Mouse (Mus musculus) MEL (cell line): ENCODE data around the gene Ddhd1. TPM values are rescaled to one million over a fixed set of nuclear protein-coding genes. Genes with fewer than 3 reads are reported as not detected.
A peak's percentile ranks its signal among the peaks of the same experiment; 100 is the strongest.

Experiments
- DNase-seq: peaks from one replicate; pipeline ENCODE4 v3.0.0; 2011; ENCODE audit warnings: low read depth, low spot score
- H3K27ac ChIP-seq: 2 replicates; pipeline ENCODE4 v1.5.1; 2012; ENCODE audit warnings: low read depth, mild to moderate bottlenecking, control low read depth, low read length, moderate library complexity; ENCODE audit not compliant: control insufficient read depth
- H3K27me3 ChIP-seq, 2 experiments: fragments of 150-350 bp in 1 of 2; sonication (generic) in 1 of 2; 2 replicates each; pipeline ENCODE4 v1.6.1; 2012; ENCODE audit warnings: low read length in 2 of 2, mild to moderate bottlenecking in 2 of 2, improper control_type of control experiment in 1 of 2, moderate library complexity in 1 of 2; ENCODE audit not compliant: insufficient read depth in 2 of 2, control insufficient read depth in 1 of 2
- H3K36me3 ChIP-seq, 2 experiments: 2 replicates each; pipeline ENCODE4 v1.6.1; 2012 to 2014; ENCODE audit warnings: low read length in 2 of 2, improper control_type of control experiment in 1 of 2, inconsistent platforms in 1 of 2, mild to moderate bottlenecking in 1 of 2; ENCODE audit not compliant: insufficient read depth in 2 of 2, control insufficient read depth in 1 of 2
- H3K4me1 ChIP-seq, 2 experiments: fragments of 150-350 bp in 1 of 2; sonication (generic) in 1 of 2; 2 replicates each; pipeline ENCODE4 v1.6.1; 2012; ENCODE audit warnings: low read length in 2 of 2, improper control_type of control experiment in 1 of 2, mild to moderate bottlenecking in 1 of 2; ENCODE audit not compliant: insufficient read depth in 2 of 2, control insufficient read depth in 1 of 2
- H3K4me3 ChIP-seq, 2 experiments: fragments of 150-350 bp in 1 of 2; sonication (generic) in 1 of 2; 2 replicates each; pipeline ENCODE4 v1.5.1; 2012; ENCODE audit warnings: low read depth in 2 of 2, low read length in 2 of 2, mild to moderate bottlenecking in 2 of 2, moderate library complexity in 2 of 2, control low read depth in 1 of 2, improper control_type of control experiment in 1 of 2; ENCODE audit not compliant: control insufficient read depth in 1 of 2, insufficient read depth in 1 of 2
- H3K79me2 ChIP-seq: 2 replicates; pipeline ENCODE4 v1.6.1; 2012; ENCODE audit warnings: mild to moderate bottlenecking, low read length, moderate library complexity; ENCODE audit not compliant: control insufficient read depth, poor library complexity, insufficient read depth
- H3K9ac ChIP-seq: 2 replicates; pipeline ENCODE4 v1.6.1; 2012; ENCODE audit warnings: low read depth, mild to moderate bottlenecking, control low read depth, low read length, moderate library complexity; ENCODE audit not compliant: control insufficient read depth, poor library complexity, severe bottlenecking
- H3K9me3 ChIP-seq: fragments of 150-350 bp; sonication (generic); replicated peaks from 2 replicates; pipeline ENCODE4 v1.6.1; 2012; ENCODE audit warnings: mild to moderate bottlenecking, low read length, improper control_type of control experiment, moderate library complexity; ENCODE audit not compliant: insufficient read depth
- CHD1 ChIP-seq: IDR thresholded peaks from 2 replicates; pipeline ENCODE4 v1.6.1; 2012; ENCODE audit warnings: low read depth, mild to moderate bottlenecking, inconsistent platforms, low read length, improper control_type of control experiment
- CHD2 ChIP-seq: IDR thresholded peaks from 2 replicates; pipeline ENCODE4 v1.6.1; 2011; ENCODE audit warnings: low read length, improper control_type of control experiment
- CTCF ChIP-seq, 3 experiments: IDR thresholded peaks in 2 of 3; conservative IDR thresholded peaks in 1 of 3; 2 replicates each; pipeline ENCODE4 v1.5.1; 2011 to 2012; ENCODE audit warnings: low read length in 3 of 3, low read depth in 2 of 3, mild to moderate bottlenecking in 2 of 3, improper control_type of control experiment in 1 of 3, inconsistent platforms in 1 of 3, mixed read lengths in 1 of 3, moderate library complexity in 1 of 3; ENCODE audit not compliant: control insufficient read depth in 1 of 3, insufficient read depth in 1 of 3, poor library complexity in 1 of 3, severe bottlenecking in 1 of 3
- EP300 ChIP-seq, 2 experiments: IDR thresholded peaks; 2 replicates each; pipeline ENCODE4 v1.6.1; 2011; ENCODE audit warnings: improper control_type of control experiment in 2 of 2, low read length in 2 of 2, low read depth in 1 of 2, mild to moderate bottlenecking in 1 of 2
- ETS1 ChIP-seq: IDR thresholded peaks from 2 replicates; pipeline ENCODE4 v1.6.1; 2012; ENCODE audit warnings: low read depth, mild to moderate bottlenecking, inconsistent platforms, low read length, improper control_type of control experiment, moderate library complexity
- KAT2A ChIP-seq: conservative IDR thresholded peaks from 2 replicates; pipeline ENCODE4 v1.6.1; 2012; ENCODE audit warnings: low read depth, low read length, improper control_type of control experiment, inconsistent platforms
- MAZ ChIP-seq: IDR thresholded peaks from 2 replicates; pipeline ENCODE4 v1.6.1; 2012; ENCODE audit warnings: low read depth, mild to moderate bottlenecking, inconsistent platforms, low read length, improper control_type of control experiment
- MYB ChIP-seq: IDR thresholded peaks from 2 replicates; pipeline ENCODE4 v1.6.1; 2011; ENCODE audit warnings: mild to moderate bottlenecking, low read depth, low read length, improper control_type of control experiment
- MYC ChIP-seq: IDR thresholded peaks from 2 replicates; pipeline ENCODE4 v1.6.1; 2011; ENCODE audit warnings: low read depth, mild to moderate bottlenecking, low read length, improper control_type of control experiment, moderate library complexity
- NELFE ChIP-seq: IDR thresholded peaks from 2 replicates; pipeline ENCODE4 v1.6.1; 2011; ENCODE audit warnings: low read depth, low read length, improper control_type of control experiment
- RAD21 ChIP-seq: IDR thresholded peaks from 2 replicates; pipeline ENCODE4 v1.6.1; 2011; ENCODE audit warnings: mild to moderate bottlenecking, low read depth, low read length, improper control_type of control experiment
- SMC3 ChIP-seq: IDR thresholded peaks from 2 replicates; pipeline ENCODE4 v1.6.1; 2011; ENCODE audit warnings: low read depth, low read length, improper control_type of control experiment
- USF1 ChIP-seq: IDR thresholded peaks from 2 replicates; pipeline ENCODE4 v1.6.1; 2014; ENCODE audit warnings: low read depth, mild to moderate bottlenecking, inconsistent platforms, low read length, improper control_type of control experiment, moderate library complexity
- ZMIZ1 ChIP-seq: IDR thresholded peaks from 2 replicates; pipeline ENCODE4 v1.6.1; 2012; ENCODE audit warnings: low read depth, mild to moderate bottlenecking, inconsistent platforms, low read length, improper control_type of control experiment, moderate library complexity
- ZNF384 ChIP-seq: IDR thresholded peaks from 2 replicates; pipeline ENCODE4 v1.6.1; 2012; ENCODE audit warnings: low read depth, mild to moderate bottlenecking, inconsistent platforms, low read length, improper control_type of control experiment
- polyA plus RNA-seq, 2 experiments: library from polyadenylated mRNA; stranded (reverse) in 1 of 2; unstranded in 1 of 2; fragments of >175 nt in 1 of 2; fragments of >200 nt in 1 of 2; gene quantifications; 2 replicates each; pipeline versions ENCODE4 v1.2.1 to v1.2.4; 2012; ENCODE audit warnings: low replicate concordance in 2 of 2, low read depth in 1 of 2; ENCODE audit not compliant: insufficient read length in 2 of 2, insufficient read depth in 1 of 2, missing spikeins in 1 of 2
- total RNA-seq: library from RNA; depleted of rRNA; stranded (reverse); fragments of 300-350 nt; gene quantifications from 2 replicates; pipeline ENCODE4 v1.2.3, GENCODE M21; 2012

Ddhd1 gene
- total and polyA plus RNA-seq, 3 experiments = 9.0 to 14.3 TPM; not detected in 1

GRCm38 (mm10) chr14:45614406-45614805 is 43.5 kb downstream of the Ddhd1 start:
- TF ChIP-seq EP300 (IDR thresholded peaks at IDR 0.05; ENCODE audit: low read depth in 1 of 2, low read length in 2 of 2) (no peak), MYB (no peak), ZNF384 (no peak), CHD2 (no peak), ZMIZ1 (no peak), NELFE (no peak)
- H3K27me3 ChIP-seq = no peaks in the 10 kb centered on the region
- H3K4me3 ChIP-seq = no peak overlapping the region
- no peak for DNase-seq
- no peaks in the 10 kb centered on the region for H3K9me3 ChIP-seq
- no peaks in the 10 kb centered on the region for H3K4me1 ChIP-seq
- H3K9ac ChIP-seq = no peak overlapping the region
- H3K79me2 ChIP-seq = no peaks in the 10 kb centered on the region
- H3K27ac ChIP-seq = no peak overlapping the region
- peaks cover 0 to 3% of the 10 kb centered on the region in 2 experiments; a peak in 2 of 4 replicates for H3K36me3 ChIP-seq

GRCm38 (mm10) chr14:45611654-45612053 is 46.3 kb downstream of the Ddhd1 start:
- no peak overlapping the region for H3K4me3 ChIP-seq
- no peaks in the 10 kb centered on the region for H3K4me1 ChIP-seq
- H3K27ac ChIP-seq = no peak overlapping the region
- H3K9me3 ChIP-seq = no peaks in the 10 kb centered on the region
- TF ChIP-seq MYC (no peak), CTCF (IDR thresholded peaks at IDR 0.05 in 2 of 3, conservative IDR thresholded peaks at IDR 0.05 in 1 of 3; ENCODE audit: control insufficient read depth in 1 of 3, insufficient read depth in 1 of 3, low read depth in 2 of 3, low read length in 3 of 3, poor library complexity in 1 of 3, severe bottlenecking in 1 of 3) (peak in 1 of 3 experiments; percentile 19; a peak in 1 of 6 replicates), CHD1 (no peak), KAT2A (no peak)
- TF ChIP-seq, all 39 proteins: peak for 1
- Histone ChIP-seq H3K36me3 (peaks cover 0 to 3% of the 10 kb centered on the region in 2 experiments; a peak in 2 of 4 replicates), H3K27me3 (no peaks in the 10 kb centered on the region), H3K79me2 (no peaks in the 10 kb centered on the region), H3K9ac (no peak overlapping the region)
- DNase-seq = peak; percentile 20

GRCm38 (mm10) chr14:45602002-45602401 is 55.9 kb downstream of the Ddhd1 start:
- H3K4me1 ChIP-seq = no peaks in the 10 kb centered on the region
- TF ChIP-seq USF1 = no peak
- peak in 2 of 3 experiments; percentile 59 to 68; a peak in 4 of 6 replicates for TF ChIP-seq CTCF (IDR thresholded peaks at IDR 0.05 in 2 of 3, conservative IDR thresholded peaks at IDR 0.05 in 1 of 3; ENCODE audit: control insufficient read depth in 1 of 3, insufficient read depth in 1 of 3, low read depth in 2 of 3, low read length in 3 of 3, poor library complexity in 1 of 3, severe bottlenecking in 1 of 3)
- TF ChIP-seq SMC3 = peak; percentile 54
- no peak for TF ChIP-seq ETS1
- peak; percentile 47 for TF ChIP-seq RAD21
- TF ChIP-seq MAZ = no peak
- no peaks in the 10 kb centered on the region for H3K27me3 ChIP-seq
- H3K36me3 ChIP-seq = peaks cover 0 to 4% of the 10 kb centered on the region in 2 experiments; a peak in 1 of 4 replicates
- H3K27ac ChIP-seq = no peak overlapping the region
- DNase-seq = peak; percentile 38
- no peaks in the 10 kb centered on the region for H3K9me3 ChIP-seq
- no peak overlapping the region for H3K4me3 ChIP-seq
- no peak overlapping the region for H3K9ac ChIP-seq
- H3K79me2 ChIP-seq = no peaks in the 10 kb centered on the region
